Mouse (Mus musculus) small intestine, adult 2 months (tissue): ENCODE measurements around the gene Lrfn2.

Experiments used
- CTCF ChIP-seq: fragments of 200-500 bp; IDR thresholded peaks from 2 replicates; pipeline ENCODE4 v1.5.1; 2012; ENCODE audit warnings: low read depth, mild to moderate bottlenecking, control low read depth, inconsistent platforms, low read length, moderate library complexity, mixed read lengths; ENCODE audit not compliant: insufficient replicate concordance, insufficient read length; ENCODE audit errors: extremely low read depth
- POLR2A ChIP-seq: fragments of 200-500 bp; IDR thresholded peaks from 2 replicates; pipeline ENCODE4 v1.6.1; 2012; ENCODE audit warnings: low read depth, mild to moderate bottlenecking, control low read depth, inconsistent platforms, low read length, moderate library complexity

- TF ChIP-seq POLR2A (no peak), CTCF (no peak)
These were observed 28.1 kb downstream of the Lrfn2 start for GRCm38 (mm10) chr17:48960161-48960698.
